Mouse (Mus musculus) embryo, embryonic 10.5 days (tissue): ENCODE results near the gene Pttg1ip.

ENCODE experiments used
- DNase-seq: peaks from one replicate; pipeline ENCODE4 v3.0.0-alpha.2; 2015; ENCODE audit warnings: low spot score

Pttg1ip gene

GRCm38 (mm10) chr10:77569481-77569880 lies 12.0 kb upstream of the Pttg1ip start:
- DNase-seq, result peak; percentile 21

- no peak for DNase-seq
Measured at GRCm38 (mm10) chr10:77569973-77570658, 11.4 kb upstream of the Pttg1ip start.

GRCm38 (mm10) chr10:77572225-77572624 lies 9.3 kb upstream of the Pttg1ip start:
- DNase-seq, result peak; percentile 44

GRCm38 (mm10) chr10:77573162-77573561 lies 8.4 kb upstream of the Pttg1ip start:
- DNase-seq, result no peak

- no peak for DNase-seq
Measured at GRCm38 (mm10) chr10:77580027-77580920, 1.2 kb upstream of the Pttg1ip start.

DNA sequence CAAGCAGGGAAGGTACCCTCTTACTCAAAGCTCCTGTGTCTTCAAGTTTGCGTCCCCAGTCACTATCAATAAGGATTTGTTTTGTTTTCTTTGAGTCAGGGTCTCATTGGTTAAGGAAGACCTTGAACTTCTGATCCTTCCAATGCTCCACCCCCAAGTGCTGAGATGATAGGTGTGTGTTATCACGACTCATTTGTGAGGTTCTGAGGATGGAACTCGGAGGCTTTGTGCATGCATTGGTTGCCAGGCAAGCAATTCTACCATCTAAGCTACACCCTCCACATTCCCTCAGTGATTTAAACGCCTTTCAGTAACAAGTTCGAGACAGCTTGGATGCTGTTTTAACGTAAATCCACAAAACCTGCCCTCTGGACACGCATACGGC lies 505 bp upstream of the Pttg1ip start:
- DNase-seq, result no peak

DNA sequence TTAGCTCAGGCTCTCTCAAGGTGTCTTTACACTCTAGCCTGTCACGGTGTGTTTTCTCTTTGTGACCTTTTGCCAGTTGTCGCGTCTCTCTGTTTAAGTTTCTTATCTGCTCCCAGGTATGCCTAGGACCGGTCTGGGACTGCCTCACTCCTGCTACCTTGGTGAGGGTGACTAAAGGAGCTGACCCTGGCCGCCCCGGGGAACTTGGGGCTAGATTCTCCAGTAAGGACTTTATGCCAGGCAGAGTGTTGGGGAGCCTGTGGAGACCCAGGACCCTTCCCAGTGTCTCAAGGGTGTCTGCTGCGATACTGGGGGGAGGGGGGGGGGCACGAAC lies 732 bp downstream of the Pttg1ip start:
- DNase-seq, result no peak

DNA sequence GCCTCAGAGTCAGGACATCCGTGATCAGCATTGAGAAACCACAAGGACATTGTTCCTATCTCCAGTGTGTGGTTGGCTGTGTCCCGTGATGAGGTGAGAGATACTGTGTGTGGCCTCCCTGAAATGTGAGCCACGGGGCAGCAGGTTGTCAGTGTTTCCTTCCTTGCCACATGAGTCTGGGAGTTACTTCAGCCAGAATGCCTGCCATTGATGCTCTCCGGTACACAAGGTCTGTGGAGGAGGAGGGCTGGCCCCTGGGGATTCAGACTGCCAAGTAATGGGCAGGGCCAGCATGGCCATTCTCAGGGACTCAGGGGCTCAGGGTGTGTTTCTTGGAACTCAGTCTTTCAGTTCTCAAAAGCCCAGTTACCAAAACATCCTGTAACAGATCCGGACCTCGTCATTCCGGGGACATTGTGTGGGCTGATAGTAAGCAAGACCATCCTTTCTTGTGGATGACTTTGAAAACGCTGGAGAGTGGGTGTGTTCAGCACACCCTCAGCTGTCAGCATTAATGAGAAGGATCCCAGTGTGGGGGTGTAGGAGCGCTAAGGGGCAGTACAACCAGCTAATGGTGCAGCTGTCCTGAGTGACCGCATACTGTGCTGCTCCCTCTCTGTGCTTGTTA lies 2.4 kb downstream of the Pttg1ip start:
- no peak for DNase-seq

DNA sequence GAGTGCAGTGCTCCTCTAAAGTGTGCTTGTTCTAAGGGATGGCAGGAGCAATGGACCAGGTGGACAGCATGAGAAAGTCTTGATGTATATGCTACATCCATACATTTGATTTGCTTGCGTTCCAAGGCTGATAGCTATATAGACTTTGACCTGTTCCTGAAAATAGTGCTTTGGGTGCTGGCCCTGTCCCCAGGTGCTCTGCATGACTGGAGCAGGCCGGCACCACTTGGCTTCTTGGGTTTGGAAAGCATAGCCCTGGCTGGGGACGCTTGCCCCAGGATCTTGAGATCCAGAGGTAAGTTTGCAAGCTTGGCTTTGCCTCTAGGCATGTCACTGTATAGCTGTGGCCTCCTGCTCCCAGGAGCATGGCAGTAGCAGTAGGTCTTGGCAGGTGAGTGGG lies 5.1 kb downstream of the Pttg1ip start:
- DNase-seq, result no peak

DNA sequence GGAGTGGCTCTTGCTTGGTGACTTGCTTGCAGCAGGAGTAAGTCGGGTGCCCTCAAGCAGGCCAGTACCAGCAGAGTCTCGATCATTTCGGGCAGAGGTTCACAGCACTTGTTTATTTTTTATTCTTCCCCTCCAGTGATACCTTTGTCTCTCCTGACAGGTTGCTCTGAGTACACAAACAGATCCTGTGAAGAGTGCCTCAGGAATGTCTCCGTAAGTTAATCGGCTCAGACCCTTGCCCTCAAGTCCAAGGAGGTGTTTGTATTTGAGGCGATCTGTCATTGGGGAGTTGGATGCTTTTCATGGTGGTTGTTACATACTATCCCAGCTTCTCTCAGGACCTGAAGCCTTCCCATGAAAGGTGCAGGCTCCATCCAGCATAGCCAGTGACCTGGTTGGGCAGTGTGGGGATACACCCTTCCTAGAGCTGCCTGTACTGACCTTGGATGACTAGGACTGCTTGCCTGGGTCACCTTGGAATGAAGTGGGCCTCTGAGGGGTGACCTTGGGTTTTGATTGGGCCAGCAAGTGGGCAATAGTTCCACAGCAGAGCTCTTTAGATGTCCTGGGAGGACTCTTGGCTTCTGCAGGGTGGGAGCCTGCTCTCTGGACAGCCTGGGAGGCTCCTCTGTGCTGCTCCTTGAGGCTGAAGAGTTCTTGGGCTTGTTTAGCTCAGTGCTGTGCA lies 5.7 kb downstream of the Pttg1ip start:
- no peak for DNase-seq

DNA sequence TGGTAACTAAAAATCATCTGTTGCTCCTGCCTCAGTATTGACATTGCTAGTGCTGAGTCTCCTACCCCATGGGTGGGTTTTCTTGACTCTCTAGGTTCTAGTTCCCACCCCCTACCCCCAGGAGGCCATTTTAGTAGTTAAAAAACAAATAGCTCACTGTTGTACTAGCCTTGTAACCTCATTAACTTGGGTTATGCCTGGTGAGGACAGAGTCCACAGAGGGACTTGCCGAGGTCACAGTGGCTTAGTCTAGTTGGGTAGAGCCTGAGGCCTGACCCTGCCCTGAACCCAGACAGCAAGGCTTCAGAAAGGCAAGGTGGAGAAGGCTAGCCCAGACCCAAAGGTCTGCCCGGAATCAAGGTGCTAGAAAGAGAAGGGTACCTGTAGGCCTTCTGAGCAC lies 6.5 kb downstream of the Pttg1ip start:
- no peak for DNase-seq

DNA sequence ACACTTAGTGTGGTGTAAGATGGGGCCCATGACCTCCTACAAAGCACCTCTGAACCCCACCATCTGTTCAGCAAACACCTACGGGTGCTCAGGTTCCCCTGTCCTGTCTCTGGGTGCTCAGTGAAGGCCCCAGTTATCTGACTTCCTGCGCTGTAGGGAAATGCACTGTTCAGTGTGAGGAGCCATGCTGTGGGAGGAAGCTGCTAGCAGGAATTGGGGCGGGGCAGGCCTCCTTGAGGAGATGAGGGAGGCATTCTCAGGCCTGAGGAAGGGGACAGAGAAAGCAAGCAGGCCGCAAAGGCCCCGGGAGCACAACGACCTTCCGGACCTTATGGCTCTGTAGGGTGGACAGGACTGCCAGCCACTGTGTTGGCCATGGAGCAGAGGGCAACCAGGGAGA lies 7.6 kb downstream of the Pttg1ip start:
- DNase-seq, result no peak

GRCm38 (mm10) chr10:77589749-77590148 lies 8.2 kb downstream of the Pttg1ip start:
- DNase-seq, result no peak

- DNase-seq, result peak; percentile 72
Measured at GRCm38 (mm10) chr10:77590812-77591211, 9.3 kb downstream of the Pttg1ip start.

GRCm38 (mm10) chr10:77591546-77591945 lies 10.0 kb downstream of the Pttg1ip start:
- DNase-seq, result no peak

DNA sequence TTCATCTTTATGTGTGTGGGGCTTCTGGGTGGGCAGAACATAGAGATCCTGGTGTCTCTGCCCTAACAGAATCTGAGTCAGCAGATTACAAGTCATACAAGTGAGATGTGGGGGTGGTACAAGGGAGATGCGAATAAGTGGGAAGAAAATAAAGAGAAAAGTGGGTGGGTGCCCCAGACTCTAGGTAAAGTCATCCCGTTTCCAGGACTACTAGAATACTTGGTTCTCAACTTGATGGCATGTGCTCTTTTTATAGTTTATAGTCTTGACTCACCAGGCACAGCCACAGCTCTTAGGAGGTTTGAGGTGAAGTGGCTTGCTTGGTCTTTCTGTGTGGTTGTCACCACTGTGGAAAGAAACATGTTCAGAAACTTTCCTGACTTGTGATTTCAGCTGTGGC lies 14.5 kb downstream of the Pttg1ip start:
- no peak for DNase-seq

DNA sequence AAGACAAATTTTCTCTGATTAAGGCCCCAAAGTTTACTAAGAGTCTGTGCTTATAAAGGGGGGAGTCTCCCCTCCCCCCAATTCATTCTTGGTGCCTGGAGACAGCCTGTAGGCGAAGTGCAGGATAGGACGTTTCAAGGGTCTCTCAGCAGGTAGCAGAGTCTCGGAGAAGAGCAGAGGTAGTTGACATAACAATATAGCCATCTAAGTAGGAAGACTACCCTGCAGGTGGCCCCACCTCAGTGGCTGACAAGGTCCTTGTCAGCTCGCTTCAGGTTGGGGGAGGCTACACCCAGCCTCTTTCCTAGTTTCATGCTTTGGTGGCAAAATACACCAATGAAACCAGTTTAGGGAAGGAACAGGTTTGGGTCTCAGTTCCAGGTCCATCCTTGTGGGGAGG lies 21.5 kb downstream of the Pttg1ip start:
- DNase-seq, result no peak

DNA sequence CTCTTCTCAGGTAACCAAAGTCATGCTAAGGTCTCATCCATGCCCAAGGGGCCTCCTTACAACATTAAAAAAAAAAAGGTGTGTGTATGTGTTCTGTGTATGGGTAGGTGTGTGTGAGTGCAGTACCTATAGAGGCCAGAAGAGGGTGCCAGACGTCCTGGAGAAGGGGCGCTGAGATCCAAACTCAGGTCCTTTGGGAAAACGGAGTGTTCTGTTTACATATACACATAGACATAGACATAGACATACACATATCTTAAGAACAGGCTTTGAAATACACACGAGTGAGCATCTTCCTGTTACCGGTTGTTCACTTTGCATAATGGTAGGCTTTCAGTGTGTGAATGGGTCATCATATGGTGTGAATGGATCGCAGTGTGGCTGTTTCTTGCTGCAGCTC lies 22.6 kb downstream of the Pttg1ip start:
- DNase-seq, result no peak

DNA sequence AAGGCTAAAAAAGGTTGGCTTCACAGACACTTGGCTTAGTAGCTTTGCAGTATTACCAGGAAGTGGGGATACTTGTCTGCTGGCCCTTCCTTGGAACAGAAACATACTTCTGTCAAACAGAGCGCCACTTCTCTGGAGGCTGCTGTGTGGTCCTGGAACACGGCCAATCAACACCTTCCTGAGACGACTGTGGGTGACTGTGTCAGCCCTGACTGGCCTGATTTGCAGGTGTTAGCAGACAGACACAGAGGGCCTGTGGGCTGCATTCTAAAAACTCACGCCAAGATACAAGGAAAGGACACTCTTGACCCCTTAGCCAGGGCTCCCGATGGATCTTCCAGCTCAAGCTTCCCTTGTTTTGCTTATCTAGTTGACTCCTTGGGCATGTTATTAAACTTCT lies 23.4 kb downstream of the Pttg1ip start:
- no peak for DNase-seq

GRCm38 (mm10) chr10:77605368-77605767 lies 23.8 kb downstream of the Pttg1ip start:
- DNase-seq, result peak; percentile 74

DNA sequence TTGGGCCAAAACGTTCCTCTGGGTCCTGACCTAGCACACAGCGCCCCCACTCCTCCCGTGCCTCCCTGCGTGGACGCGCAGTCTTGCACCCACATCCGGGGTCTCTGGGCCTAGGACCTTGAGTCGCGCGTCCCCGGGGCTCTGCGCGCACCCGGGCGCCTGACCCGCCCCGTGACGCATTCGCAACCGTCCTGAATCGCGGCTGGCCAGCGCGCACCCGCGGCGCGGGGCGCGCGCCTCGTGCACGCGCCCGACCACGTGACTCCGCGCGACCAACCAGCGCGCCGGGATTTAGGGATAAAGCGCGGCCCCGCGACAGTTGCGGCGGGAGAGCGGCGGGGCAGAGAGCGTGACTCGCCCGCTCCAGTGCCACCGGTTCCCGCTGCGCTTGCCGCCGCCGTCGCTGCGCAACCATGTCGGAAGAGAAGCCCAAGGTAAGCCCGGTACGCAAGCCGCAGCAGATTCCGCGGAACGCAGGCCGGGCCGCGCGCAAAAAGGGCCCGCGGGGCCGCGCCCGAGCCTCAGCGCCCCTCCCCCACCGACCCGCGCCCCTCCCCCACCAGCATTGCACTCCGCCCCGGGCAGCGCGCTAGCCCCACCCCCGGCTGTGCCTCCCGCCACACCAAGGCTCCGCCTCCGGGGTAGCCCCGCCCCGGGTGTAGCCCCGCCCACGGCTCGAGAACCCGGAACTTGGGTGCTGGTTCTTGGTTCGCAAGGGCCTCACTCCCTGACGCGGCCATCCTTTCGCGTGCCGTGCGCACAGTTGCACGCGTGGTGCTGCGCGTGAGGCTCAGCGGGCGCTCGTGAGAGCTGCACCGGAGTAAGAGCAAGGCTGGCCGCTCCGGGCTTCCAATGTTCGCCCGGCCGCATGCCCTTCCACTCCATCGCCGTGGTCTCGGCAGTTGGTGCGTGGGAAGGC lies 24.6 kb downstream of the Pttg1ip start, which contains the start of the genes Sumo3 and Gm49325:
Gene Sumo3, plus strand, starts transcription at position 190 of the 919 bp plus-strand sequence.
Gene Gm49325, plus strand, starts transcription at position 290 of the 919 bp plus-strand sequence.
- peak; percentile 91 for DNase-seq
